Mouse (Mus musculus): ENCODE results near the gene Nudt14. TPM values are rescaled to one million over a fixed set of nuclear protein-coding genes. Genes with fewer than 3 reads are reported as not detected.
A peak's percentile ranks its signal among the peaks of the same experiment; 100 is the strongest.

The Nudt14 gene
- total and polyA plus RNA-seq, 2 experiments from 2014 or later, result 22.2 to 55.5 TPM

DNA sequence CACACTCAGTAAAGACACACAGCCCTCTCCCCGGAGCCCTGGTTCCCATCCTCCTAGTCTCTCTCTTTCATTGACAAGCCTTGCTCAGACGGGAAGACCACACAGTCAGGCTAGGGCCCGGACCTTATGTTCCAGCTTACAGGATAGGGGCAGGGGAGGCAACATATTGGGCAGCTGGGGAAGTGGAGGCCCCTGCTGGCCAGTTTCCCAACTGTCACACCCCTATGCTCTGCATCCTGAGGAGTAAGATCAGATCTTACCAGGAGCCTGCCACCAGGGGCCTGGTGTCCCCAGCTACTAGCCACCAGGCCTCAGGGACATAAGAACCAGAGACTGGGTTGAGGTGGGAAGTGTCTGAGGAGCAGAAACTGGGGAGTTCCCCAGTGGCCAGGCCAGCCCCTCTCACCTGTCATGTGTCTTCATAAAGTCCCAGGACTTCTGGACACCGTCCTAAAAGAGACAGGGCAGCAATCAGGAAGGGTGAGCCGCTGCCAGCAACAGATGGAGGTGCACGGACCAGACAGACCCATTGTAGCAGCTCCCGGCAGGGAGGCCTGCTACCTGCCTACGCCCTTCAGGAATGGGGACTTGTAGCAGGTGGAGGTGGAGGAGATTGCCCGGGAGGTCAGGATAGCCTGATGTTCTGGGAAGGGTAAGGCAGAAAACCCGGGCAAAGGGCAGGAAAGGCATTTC, 2.9 kb downstream of the Nudt14 start:
- WGBS, result 54% methylated on average over 10 of the region's 10 CpGs
- TF ChIP-seq CTCF (IDR thresholded peaks at IDR 0.05; ENCODE audit: low read depth), result peak; percentile 52
- no peak for ATAC-seq
- Histone ChIP-seq H3K4me1 (ENCODE audit: insufficient read depth) (peaks cover 10% of the 10 kb centered on the region; the same call in 1 of the 2 replicates), H3K9ac (no peak overlapping the region), H3K4me2 (ENCODE audit: low read depth) (no peak overlapping the region), H3K27ac (ENCODE audit: low read depth, low read length) (no peak overlapping the region), H3K36me3 (ENCODE audit: insufficient read depth) (no peaks in the 10 kb centered on the region), H3K27me3 (ENCODE audit: insufficient read depth, low read length) (no peaks in the 10 kb centered on the region), H3K4me3 (ENCODE audit: low read depth, low read length) (no peak overlapping the region), H3K9me3 (ENCODE audit: low read length) (no peaks in the 10 kb centered on the region)
- DNase-seq, result no peak

DNA sequence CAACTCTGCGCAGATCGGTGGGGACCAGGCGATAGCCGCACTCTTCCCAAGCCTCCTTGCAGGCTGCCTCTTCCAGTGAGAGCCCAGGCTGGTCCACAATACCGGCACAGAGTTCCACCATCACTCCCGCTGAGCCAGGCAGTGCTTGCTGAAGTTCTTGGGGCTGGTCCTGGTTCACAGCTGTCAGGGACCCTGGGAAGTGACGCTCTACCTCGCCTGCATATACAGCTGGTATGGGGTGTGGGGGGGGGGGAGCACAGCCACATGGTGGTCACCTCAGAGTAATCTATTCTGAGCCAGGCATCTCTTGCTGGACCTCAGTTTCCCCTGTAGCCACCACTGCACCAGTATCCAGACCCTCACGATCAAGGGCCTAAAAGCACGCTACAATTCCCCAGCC, 3.6 kb downstream of the Nudt14 start:
- no peak overlapping the region for H3K4me2 ChIP-seq (ENCODE audit: low read depth)
- no peak for TF ChIP-seq CTCF (IDR thresholded peaks at IDR 0.05; ENCODE audit: low read depth)
- ATAC-seq (no peak), DNase-seq (no peak)
- H3K27me3 ChIP-seq (ENCODE audit: insufficient read depth, low read length), result no peaks in the 10 kb centered on the region
- H3K9ac ChIP-seq, result no peak overlapping the region
- H3K4me3 ChIP-seq (ENCODE audit: low read depth, low read length), result no peak overlapping the region
- peaks cover 10% of the 10 kb centered on the region; the same call in 1 of the 2 replicates for H3K4me1 ChIP-seq (ENCODE audit: insufficient read depth)
- no peak overlapping the region for H3K27ac ChIP-seq (ENCODE audit: low read depth, low read length)
- H3K36me3 ChIP-seq (ENCODE audit: insufficient read depth), result no peaks in the 10 kb centered on the region
- H3K9me3 ChIP-seq (ENCODE audit: low read length), result no peaks in the 10 kb centered on the region
- WGBS, result 85% methylated on average over 10 of the region's 10 CpGs

DNA sequence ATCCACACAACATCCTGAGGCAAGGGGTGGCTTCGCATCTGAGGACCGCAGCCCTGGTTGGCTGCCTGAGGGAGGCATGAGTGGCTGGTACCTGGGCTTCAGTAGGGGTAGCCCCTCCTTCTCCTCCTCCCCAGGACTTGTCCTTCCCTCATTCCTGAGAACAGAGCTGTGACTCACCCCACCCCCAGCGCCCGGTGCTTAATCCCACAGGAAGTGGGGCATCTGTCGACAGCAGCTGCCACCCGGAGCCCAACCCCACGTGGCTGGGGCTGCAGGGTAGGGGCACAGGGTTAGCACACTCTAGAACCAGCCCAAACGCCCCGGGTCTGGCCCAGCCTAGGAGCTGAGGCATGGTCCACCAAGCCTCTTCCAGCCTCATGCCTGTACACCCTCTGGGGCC, 4.0 kb downstream of the Nudt14 start:
- DNase-seq, result no peak
- WGBS, result 62% methylated on average over 9 of the region's 9 CpGs
- TF ChIP-seq CTCF (IDR thresholded peaks at IDR 0.05; ENCODE audit: low read depth), result no peak

DNA sequence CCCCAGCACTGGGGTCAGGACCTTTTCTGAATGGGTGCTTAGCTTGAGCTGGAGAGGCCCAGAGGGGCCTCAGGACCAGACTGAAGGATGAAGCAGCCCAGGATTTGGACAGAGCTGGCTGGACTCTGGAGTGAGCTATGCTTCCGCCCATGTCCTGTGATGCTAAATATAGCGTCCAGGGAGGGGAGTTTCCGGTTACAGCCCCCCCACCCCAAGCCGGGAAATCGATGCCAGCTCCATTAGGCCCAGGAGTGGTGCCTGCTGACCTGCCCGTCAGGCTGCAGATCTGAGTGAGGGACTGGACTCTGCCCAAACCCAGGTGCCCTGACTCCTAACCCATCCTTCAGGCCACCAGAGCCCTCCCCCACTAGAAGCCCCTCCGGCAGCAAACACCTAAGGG, 9.3 kb downstream of the Nudt14 start:
- H3K9ac ChIP-seq, result no peak overlapping the region
- H3K27ac ChIP-seq (ENCODE audit: low read depth, low read length), result no peak overlapping the region
- no peaks in the 10 kb centered on the region for H3K9me3 ChIP-seq (ENCODE audit: low read length)
- no peak for DNase-seq
- H3K27me3 ChIP-seq (ENCODE audit: insufficient read depth, low read length), result no peaks in the 10 kb centered on the region; the same call in 1 of the 2 replicates
- ATAC-seq, result no peak
- no peak overlapping the region for H3K4me2 ChIP-seq (ENCODE audit: low read depth)
- H3K4me1 ChIP-seq (ENCODE audit: insufficient read depth), result peaks cover 8% of the 10 kb centered on the region; the same call in 1 of the 2 replicates
- H3K4me3 ChIP-seq (ENCODE audit: low read depth, low read length), result no peak overlapping the region
- no peak for TF ChIP-seq CTCF (IDR thresholded peaks at IDR 0.05; ENCODE audit: low read depth)
- no peaks in the 10 kb centered on the region for H3K36me3 ChIP-seq (ENCODE audit: insufficient read depth)
- 71% methylated on average over 7 of the region's 7 CpGs for WGBS

More for the DNA sequence above, 4.0 kb downstream of the Nudt14 start:
- Histone ChIP-seq H3K27me3 (ENCODE audit: insufficient read depth, low read length) (no peaks in the 10 kb centered on the region), H3K4me3 (ENCODE audit: low read depth, low read length) (no peak overlapping the region), H3K9me3 (ENCODE audit: low read length) (no peaks in the 10 kb centered on the region), H3K4me2 (ENCODE audit: low read depth) (no peak overlapping the region), H3K27ac (ENCODE audit: low read depth, low read length) (no peak overlapping the region), H3K9ac (no peak overlapping the region), H3K4me1 (ENCODE audit: insufficient read depth) (peaks cover 10% of the 10 kb centered on the region; the same call in 1 of the 2 replicates), H3K36me3 (ENCODE audit: insufficient read depth) (no peaks in the 10 kb centered on the region)
- no peak for ATAC-seq

DNA sequence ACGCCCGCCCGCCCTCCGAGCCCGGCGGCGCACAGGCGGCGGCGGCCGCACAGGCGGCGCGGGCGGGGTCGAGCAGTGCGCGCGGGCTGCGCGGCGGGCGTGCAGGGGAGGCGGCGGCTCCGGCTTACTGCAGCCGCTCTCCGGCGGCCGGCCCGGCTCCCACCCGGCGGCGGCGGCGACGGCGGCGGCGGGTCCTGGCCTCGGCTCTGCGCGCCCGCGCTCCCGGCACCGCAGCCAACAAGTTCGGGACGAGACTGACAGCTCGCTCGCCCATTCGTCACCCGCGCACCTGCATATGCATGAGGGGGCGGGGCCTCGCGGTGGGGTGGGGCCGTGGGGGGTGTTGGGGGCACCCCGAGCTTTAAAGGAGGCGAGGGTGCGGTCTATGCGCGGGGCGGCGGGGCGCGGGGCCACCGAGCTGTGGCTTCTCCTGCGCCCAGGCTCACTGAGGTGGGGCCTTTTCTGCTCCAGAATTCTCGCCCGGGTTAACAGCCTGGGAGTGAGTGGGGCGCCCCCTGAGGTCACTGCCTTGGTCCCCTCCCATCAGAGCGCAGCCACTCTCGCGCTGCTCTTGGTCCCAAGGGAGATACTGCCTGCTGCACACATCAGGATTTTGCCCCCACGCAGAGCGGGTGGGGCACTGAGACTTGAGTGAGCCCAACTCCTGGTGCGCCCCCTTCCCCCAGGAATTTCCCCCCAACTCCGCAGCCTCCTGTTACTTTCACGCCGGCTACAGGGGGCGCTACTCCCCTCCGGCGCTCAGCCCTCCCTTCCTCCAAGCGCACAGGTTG, 12.2 kb downstream of the Nudt14 start, which contains the start of gene Jag2:
Jag2 (minus strand) TSS at position 215 of the 791 bp plus-strand sequence.
- no peaks in the 10 kb centered on the region; the same call in 1 of the 2 replicates for H3K27me3 ChIP-seq (ENCODE audit: insufficient read depth, low read length)
- DNase-seq, result peak; percentile 80
- ATAC-seq, result peak; percentile 74
- 2% methylated on average over 39 of the region's 85 CpGs for WGBS
- H3K4me1 ChIP-seq (ENCODE audit: insufficient read depth), result peaks cover 11% of the 10 kb centered on the region; the same call in 1 of the 2 replicates
- TF ChIP-seq CTCF (IDR thresholded peaks at IDR 0.05; ENCODE audit: low read depth), result peak; percentile 75
- peak within 1 kb of the TSS; percentile 83 for H3K27ac ChIP-seq (ENCODE audit: low read depth, low read length)
- peak within 1 kb of the TSS; percentile 87 for H3K9ac ChIP-seq
- H3K9me3 ChIP-seq (ENCODE audit: low read length), result no peaks in the 10 kb centered on the region
- H3K4me2 ChIP-seq (ENCODE audit: low read depth), result peak within 1 kb of the TSS; percentile 83
- peak within 1 kb of the TSS; percentile 69 for H3K4me3 ChIP-seq (ENCODE audit: low read depth, low read length)
- H3K36me3 ChIP-seq (ENCODE audit: insufficient read depth), result no peaks in the 10 kb centered on the region

DNA sequence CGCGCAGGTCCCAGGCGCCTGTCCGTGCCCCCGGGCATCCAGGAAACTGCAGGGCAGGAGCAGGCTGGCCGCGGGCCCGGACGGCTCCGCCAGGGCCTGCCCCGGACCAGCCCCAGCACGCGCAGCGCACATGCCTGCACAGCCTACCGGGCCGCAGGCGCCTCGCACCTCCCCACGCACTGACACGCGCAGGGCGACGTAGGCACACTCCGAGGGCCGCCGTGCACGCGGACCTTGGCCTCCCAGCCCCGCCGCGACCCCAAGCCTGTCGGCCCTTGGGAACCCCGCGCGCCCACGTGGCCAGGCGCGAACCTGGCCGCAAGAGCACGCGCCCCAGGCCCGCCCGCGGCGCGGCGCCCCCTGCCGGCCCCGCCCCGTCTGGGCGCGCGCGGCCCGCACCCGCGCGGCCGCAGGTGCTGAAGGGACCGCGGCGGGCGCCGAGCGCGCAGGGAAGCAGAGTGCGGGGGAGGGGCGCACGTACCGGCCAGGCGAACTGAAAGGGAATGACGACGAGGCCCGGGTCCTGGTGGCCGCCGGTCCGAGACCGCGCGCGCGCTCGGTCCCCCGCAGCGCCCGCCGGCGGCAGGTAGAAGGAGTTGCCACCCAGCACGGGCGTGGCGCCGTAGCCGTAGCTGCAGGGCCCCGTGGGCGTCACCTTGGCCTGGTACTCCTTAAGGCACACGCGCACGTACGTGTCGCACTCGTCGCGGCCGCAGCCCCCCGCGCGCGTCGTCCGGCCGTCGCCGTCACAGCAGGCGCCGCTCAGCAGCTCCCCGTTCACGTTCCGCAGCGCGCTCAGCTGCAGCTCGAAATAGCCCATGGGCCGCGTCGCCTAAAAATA, 13.3 kb downstream of the Nudt14 start:
- no peaks in the 10 kb centered on the region; the same call in 1 of the 2 replicates for H3K27me3 ChIP-seq (ENCODE audit: insufficient read depth, low read length)
- peaks cover 11% of the 10 kb centered on the region; the same call in 1 of the 2 replicates for H3K4me1 ChIP-seq (ENCODE audit: insufficient read depth)
- peak overlapping the region; percentile 83 for H3K4me2 ChIP-seq (ENCODE audit: low read depth)
- H3K4me3 ChIP-seq (ENCODE audit: low read depth, low read length), result peak overlapping the region; percentile 69
- ATAC-seq (peak; percentile 62), DNase-seq (peak; percentile 71)
- peak overlapping the region; percentile 87 for H3K9ac ChIP-seq
- TF ChIP-seq CTCF (IDR thresholded peaks at IDR 0.05; ENCODE audit: low read depth), result peak; percentile 29
- WGBS, result 2% methylated on average over 99 of the region's 124 CpGs
- no peaks in the 10 kb centered on the region for H3K36me3 ChIP-seq (ENCODE audit: insufficient read depth)
- peak overlapping the region; percentile 83 for H3K27ac ChIP-seq (ENCODE audit: low read depth, low read length)
- no peaks in the 10 kb centered on the region for H3K9me3 ChIP-seq (ENCODE audit: low read length)
